Mouse (Mus musculus) layer of hippocampus, adult 2 months (tissue): Measurements from ENCODE around the gene H2-DMb1. TPM values are rescaled to one million over a fixed set of nuclear protein-coding genes. Genes with fewer than 3 reads are reported as not detected.

Experiments
- DNase-seq, 2 experiments: peaks; one replicate each; pipeline ENCODE4 v3.0.0; 2022; ENCODE audit warnings: low spot score in 2 of 2
- H3K27ac ChIP-seq: fragments of 200-600 bp; 2 replicates; pipeline ENCODE4 v1.8.1; 2022
- H3K4me3 ChIP-seq: fragments of 200-600 bp; 2 replicates; pipeline ENCODE4 v1.8.1; 2022; ENCODE audit warnings: mild to moderate bottlenecking
- CTCF ChIP-seq: fragments of 200-600 bp; conservative IDR thresholded peaks from 2 replicates; pipeline ENCODE4 v1.8.1; 2022; ENCODE audit warnings: antibody characterized with exemption, mild to moderate bottlenecking, moderate library complexity
- total RNA-seq, 2 experiments: library from RNA; stranded (reverse); gene quantifications; 2 replicates each; pipeline ENCODE4 v1.2.3; 2021

H2-DMb1 gene
- total RNA-seq, 2 experiments from 2014 or later = 1.8 to 2.5 TPM

DNA sequence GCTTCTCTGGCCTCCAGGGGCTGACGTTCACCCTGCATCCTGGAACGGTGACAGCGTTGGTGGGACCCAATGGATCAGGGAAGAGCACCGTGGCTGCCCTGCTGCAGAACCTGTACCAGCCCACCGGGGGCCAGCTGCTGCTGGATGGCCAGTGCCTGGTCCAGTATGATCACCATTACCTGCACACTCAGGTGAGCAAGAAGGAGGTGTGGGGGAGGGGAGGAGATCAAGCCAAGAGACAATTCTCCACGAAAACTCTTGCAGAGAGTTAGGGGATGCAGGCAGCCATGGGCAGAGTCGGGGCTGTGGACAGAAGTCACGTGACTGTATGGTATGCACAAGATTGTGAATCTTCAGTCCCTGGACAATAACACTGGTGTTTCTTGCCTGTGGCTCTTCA is 40.6 kb downstream of the H2-DMb1 start:
- Histone ChIP-seq H3K4me3 (no peak overlapping the region), H3K27ac (no peak overlapping the region)
- TF ChIP-seq CTCF = no peak

DNA sequence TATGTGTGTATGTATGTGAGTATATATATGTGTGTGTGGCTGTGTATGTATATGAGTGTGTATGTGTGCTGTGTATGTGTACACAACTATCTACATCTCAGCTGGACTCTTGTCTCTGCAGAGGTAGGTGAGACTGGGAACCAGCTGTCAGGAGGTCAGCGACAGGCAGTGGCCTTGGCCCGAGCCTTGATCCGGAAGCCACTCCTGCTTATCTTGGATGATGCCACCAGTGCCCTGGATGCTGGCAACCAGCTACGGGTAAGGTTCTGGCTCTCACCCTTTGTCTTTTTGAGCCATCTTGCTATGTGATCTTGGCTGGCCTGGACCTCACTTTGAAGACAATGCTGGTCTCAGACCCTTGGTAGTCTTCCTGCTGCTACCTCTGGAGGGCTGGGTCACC is 41.9 kb downstream of the H2-DMb1 start:
- DNase-seq = no peak
- TF ChIP-seq CTCF = no peak
- Histone ChIP-seq H3K4me3 (no peak overlapping the region), H3K27ac (no peak overlapping the region)

More for the DNA sequence above, 40.6 kb downstream of the H2-DMb1 start:
- no peak for DNase-seq

DNA sequence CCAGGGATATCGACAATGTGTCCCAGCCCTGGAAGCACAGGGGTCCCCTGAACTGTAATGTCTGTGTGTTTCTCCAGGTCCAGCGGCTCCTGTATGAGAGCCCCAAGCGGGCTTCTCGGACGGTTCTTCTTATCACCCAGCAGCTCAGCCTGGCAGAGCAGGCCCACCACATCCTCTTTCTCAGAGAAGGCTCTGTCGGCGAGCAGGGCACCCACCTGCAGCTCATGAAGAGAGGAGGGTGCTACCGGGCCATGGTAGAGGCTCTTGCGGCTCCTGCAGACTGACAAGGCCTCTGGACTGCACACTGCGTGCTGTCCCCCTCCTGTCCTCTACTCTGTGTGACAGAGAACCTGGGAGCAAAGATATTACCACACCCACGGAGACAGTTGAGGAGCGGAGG is 43.6 kb downstream of the H2-DMb1 start:
- Histone ChIP-seq H3K27ac (no peak overlapping the region), H3K4me3 (no peak overlapping the region)
- no peak for TF ChIP-seq CTCF
- DNase-seq = no peak

DNA sequence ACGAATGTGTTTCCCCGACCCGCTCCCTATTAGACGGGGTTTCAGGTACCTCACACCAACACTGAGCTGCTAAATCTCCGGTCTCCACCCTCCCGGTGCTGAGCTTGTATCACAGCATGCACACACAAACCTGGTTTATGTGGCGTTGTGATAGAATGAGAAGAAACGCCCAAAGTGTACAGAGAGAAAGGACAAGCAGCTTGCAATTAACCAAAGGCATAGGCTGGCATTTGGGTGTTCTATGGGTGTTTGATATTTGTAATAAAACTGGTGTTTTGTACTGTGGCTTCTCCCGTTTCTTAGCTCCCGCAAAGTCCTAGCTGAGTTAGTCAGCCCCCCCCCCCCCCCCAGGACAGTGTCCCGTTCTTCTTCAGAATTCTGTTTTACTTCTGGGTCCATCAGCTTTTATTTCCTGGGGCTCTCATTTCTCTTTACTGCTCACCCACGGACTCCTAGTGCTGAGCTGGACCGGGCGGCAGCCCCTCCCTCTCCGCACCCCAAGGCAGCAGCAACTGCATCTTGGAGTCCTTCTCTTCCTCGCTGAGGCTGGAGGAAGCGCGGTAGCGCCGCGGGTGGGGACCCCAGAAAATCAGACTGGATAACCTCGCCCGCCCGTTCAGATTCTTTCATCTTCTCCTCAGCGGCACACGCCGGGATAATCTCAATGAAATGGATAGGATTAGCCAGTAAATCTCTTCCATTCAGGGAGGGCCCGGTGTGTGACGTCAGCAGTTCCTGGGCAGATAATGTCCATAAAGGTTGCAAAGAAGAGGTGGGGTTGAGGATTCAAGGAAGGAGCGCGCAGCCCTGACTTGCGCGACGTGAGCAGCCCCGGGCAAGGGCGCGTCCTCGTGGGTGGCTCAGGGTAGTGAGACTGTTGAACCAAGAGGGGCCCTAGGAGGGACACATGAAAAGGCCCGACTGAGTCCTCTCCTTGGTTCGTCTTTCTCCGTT is 44.3 kb downstream of the H2-DMb1 start, which contains the start of gene Psmb8:
Gene Psmb8 (plus strand): TSS at position 781 of the 954 bp plus-strand sequence.
- peak within 1 kb of the TSS; percentile 50 for H3K4me3 ChIP-seq
- peak; percentile 88 to 89 for DNase-seq
- 0 out of 2 replicates have a peak within 1 kb of the TSS, but pooled peaks have one; percentile 51 for H3K27ac ChIP-seq
- no peak for TF ChIP-seq CTCF

DNA sequence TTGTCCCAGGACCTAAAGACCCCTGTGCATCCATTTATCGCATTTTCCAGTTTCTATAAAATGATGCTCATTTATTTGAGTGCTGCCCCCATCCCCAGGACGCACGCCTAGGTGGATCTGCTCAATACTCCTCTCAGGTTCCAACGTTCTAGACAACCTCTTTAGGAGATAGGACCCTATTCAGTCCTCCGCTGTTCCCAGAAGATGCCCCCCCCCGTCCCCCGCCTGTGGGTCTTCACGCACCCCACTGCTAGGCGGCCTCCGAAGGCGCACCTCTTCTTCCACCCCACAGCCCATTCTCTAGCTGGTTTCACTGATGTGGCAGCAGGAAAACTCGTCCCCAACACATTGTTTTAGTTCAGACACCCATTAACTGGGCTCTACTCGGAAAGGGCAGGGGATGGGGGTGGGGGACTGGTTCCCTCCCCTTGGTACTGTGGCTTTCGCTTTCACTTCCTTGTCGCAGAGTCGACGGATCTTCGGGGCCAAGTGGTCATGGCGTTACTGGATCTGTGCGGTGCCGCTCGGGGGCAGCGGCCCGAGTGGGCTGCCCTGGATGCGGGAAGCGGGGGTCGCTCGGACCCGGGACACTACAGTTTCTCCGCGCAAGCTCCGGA is 45.1 kb downstream of the H2-DMb1 start:
- 0 out of 2 replicates have a peak overlapping the region, but pooled peaks have one; percentile 51 for H3K27ac ChIP-seq
- TF ChIP-seq CTCF = no peak
- DNase-seq = no peak
- peak overlapping the region; percentile 50 for H3K4me3 ChIP-seq

DNA sequence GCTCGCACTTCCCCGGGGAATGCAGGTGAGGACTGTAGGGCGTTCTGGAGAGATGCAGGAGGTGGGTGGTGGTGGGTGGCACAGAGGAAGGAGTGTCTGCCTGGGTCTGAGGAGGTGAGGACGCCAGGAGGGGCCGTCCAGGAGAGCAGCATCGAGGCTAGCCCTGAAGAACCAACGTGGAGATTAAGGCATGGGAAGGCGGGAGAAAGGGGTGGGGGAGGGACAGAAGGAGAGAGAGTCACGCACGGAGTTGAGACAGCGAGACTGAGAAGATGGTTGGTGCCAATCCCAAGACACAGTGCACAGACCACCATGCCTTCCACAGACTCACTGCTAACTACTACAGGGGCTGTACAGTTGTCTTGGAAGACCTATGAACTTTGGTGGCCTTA is 45.6 kb downstream of the H2-DMb1 start:
- TF ChIP-seq CTCF = no peak
- H3K4me3 ChIP-seq = peak overlapping the region; percentile 50
- no peak for DNase-seq
- 0 out of 2 replicates have a peak overlapping the region, but pooled peaks have one; percentile 51 for H3K27ac ChIP-seq

DNA sequence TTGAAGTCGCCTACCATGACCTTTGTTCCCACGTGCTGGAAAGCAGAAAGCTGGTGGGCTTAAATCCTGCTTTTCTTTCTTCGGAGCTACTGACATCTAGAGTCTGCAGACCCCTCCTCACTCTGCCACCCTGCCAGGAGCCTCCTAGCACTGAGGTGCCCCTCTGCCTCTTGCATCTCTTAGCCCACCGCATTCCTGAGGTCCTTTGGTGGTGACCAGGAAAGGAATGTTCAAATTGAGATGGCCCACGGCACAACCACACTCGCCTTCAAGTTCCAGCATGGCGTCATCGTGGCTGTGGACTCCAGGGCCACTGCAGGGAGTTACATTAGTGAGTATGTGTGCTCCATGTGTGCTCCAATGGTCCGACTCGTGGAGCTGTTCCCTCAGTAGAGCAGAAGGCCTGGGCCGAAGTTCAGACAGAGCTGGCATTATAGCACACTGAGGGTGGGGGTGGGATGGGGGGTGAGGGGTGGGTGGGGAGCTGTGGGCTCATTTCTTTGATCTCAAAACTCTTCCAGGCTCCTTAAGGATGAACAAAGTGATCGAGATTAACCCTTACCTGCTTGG is 46.3 kb downstream of the H2-DMb1 start:
- TF ChIP-seq CTCF = no peak
- no peak overlapping the region for H3K4me3 ChIP-seq
- no peak overlapping the region for H3K27ac ChIP-seq
- no peak for DNase-seq

DNA sequence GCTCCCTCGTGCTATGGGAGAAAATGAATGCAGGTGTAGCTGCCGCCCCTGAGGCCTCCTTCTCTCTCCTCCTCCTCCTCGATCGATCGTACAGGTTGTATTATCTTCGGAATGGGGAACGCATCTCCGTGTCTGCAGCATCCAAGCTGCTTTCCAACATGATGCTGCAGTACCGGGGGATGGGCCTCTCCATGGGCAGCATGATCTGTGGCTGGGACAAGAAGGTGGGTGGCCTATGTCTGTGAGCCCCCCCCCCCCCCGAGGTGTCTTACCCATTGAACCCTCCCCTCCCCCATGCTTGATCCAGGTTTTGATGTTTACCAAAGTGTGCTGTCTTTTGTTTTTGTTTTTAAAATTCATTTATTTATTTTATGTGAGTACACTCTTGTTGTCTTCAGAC is 47.2 kb downstream of the H2-DMb1 start:
- no peak for TF ChIP-seq CTCF
- H3K27ac ChIP-seq = no peak overlapping the region

DNA sequence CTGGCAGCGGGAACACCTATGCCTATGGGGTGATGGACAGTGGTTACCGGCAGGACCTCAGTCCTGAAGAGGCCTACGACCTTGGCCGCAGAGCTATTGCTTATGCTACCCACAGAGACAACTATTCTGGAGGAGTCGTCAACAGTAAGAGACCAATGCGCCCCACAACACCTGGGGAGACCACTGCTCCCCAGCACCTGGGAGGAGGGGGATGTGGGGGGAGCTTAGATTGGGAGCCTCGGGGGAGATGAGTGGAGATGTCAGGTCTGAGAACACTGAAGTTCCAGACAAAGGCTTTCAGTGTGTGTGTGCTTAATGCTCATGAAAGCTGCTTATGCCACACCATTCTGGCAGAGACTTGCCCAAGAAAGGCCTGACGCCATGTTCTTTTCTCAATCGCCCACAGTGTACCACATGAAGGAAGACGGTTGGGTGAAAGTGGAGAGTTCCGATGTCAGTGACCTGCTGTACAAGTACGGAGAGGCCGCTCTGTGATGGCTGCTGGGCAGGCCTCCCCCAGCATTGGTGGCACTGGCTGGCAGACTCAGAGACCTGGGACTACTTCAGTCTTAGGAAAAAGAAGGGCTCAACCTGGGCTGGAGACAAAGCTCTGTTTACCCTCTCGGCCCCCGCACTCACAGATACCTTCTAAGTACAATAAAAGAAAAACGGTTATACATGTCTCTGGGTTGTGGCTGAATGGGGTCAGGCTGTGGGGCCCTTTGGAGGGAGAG is 48.1 kb downstream of the H2-DMb1 start:
- no peak for DNase-seq
- no peak for TF ChIP-seq CTCF
- Histone ChIP-seq H3K4me3 (no peak overlapping the region), H3K27ac (no peak overlapping the region)

More for the DNA sequence above, 47.2 kb downstream of the H2-DMb1 start:
- DNase-seq = no peak
- no peak overlapping the region for H3K4me3 ChIP-seq

DNA sequence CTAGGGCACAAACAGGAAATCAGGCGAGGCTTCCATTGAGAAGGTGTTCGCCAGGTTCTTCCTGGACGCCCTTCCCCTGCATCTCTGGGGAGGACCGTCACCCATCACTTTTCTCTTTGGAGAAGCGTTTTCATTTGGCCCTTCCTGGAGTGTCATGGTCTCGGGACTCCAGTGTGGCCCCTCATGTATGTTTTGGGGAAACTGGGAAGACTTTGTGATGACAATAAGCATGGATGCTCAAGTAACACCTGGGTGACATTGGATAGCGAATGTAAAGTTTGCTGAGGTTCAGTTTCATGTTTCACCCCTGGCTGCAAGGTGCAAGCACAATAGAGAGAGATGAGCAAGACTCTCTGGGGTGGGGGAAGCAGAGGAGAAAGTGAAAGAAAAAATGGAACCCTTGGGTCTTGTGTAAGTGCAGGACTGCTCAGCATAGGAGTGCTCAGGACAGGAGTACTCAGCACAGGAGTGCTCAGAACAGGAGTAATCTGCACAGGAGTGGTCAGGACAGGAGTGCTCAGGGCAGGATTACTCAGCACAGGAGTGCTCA is 48.7 kb downstream of the H2-DMb1 start:
- no peak overlapping the region for H3K27ac ChIP-seq
- no peak overlapping the region for H3K4me3 ChIP-seq
- DNase-seq = no peak
- no peak for TF ChIP-seq CTCF

DNA sequence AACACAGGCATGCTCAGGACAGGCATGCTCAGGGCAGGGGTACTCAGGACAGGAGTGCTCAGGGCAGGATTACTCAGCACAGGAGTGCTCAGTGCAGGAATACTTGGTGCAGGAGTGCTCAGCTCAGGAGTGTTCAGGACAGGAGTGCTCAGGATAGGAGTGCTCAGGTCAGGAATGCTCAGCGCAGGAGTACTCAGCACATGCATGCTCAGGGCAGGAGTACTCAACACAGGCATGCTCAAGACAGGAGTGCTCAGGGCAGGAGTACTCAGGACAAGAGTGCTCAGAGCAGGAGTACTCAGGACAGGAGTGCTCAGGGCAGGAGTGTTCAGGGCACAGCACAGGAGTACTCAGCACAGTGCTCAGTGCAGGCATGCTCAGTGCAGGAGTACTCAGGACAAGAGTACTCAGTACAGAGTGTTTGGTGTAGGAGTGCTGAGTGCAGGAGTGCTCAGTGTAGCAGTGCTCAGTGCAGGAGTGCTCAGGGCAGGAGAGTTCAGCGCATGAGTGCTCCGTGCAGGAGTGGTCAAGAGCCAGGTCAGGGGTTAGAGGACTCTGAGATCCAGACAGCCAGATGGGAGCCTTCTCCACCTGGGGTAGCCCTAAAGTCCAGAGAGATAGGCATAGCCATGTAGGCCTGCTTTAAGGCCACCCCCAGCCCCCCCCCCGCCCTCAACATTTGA is 50.0 kb downstream of the H2-DMb1 start:
- no peak for DNase-seq
- no peak overlapping the region for H3K27ac ChIP-seq
- H3K4me3 ChIP-seq = no peak overlapping the region
- no peak for TF ChIP-seq CTCF

DNA sequence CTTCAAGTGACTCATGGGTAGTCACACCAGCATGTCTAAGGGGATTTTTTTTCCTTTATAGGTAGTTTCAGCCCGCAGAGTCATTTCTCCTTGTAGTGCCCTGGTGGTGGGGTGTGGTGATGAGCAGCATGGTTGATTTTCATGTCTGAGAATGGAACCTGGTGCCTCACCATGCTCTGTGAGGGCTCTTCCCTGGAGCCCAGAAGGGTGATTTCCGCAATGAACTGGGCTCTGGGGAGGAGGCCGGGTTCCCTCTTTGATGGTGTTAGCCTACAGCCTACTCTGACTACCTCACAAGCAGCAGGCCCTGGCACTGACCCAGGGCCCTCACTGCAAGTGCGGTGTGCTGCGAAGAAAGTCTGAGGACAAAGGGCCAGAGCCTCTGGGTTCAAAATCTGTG is 50.6 kb downstream of the H2-DMb1 start, which contains the start of gene Tap2:
Gene Tap2 (plus strand): TSS at position 84 of the 400 bp plus-strand sequence.
- no peak for TF ChIP-seq CTCF
- peak within 1 kb of the TSS; percentile 68 for H3K4me3 ChIP-seq
- peak within 1 kb of the TSS; percentile 84 for H3K27ac ChIP-seq
- DNase-seq = peak in 1 of 2 experiments; percentile 3
